Mouse (Mus musculus): ENCODE results near the gene App.

The App gene

DNA sequence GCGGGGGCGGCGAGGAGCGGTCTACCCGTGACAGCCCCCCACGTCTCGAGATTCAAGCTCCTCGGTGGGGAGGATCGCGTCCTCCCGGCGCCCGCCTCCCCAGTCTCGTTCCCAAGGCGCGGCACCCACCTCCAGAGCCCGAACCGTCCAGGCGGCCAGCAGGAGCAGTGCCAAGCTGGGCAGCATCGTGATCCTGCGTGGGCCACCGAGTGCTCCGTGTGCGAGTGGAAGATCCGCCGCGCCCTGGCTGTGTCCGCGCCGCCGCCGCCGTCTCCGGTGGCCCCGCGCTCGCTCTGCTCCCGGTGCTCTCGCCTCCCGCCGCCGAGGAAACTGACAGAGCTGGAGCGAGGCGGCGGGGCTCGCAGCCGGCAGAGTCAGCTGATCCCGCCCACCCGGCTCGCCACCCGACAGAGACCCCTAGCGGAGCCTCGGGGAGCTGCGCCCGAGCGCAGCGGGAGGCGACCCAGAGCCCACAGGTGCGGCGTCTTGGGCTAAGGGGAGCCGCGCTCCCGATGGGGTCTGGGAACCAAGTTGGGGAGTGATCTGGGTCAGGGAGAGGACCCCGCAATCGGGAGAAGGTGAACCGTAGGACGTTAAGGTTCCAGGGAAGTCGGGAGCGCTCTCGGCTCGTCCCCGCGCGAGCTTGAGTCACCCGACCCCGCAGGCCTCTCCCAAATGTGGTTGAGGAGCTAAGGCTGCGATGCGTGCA is at the start of gene App:
Gene App, minus strand, starts transcription at position 394 of the 709 bp plus-strand sequence.
- DNase-seq = peak; percentile 91

DNA sequence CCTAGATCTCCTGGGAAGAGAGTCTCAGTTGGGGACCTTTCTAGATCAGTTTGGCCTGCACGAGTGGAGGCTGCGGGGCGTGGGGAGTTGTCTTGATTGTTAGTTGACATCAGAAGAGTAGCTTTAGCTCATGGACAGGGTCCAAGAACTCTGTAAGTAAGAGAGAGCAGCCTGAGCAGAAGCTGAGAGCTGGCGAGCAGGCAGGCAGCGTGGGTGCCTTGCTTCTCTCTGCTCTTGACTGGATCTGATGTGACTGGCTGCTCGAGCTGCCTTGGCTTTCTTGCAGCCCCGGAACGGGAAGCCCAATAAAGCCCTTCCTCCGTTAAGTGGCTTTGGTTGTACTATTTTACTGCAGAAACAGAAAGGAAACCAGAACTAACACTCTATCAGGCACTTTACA is 42.3 kb upstream of the App start:
- DNase-seq = no peak

DNA sequence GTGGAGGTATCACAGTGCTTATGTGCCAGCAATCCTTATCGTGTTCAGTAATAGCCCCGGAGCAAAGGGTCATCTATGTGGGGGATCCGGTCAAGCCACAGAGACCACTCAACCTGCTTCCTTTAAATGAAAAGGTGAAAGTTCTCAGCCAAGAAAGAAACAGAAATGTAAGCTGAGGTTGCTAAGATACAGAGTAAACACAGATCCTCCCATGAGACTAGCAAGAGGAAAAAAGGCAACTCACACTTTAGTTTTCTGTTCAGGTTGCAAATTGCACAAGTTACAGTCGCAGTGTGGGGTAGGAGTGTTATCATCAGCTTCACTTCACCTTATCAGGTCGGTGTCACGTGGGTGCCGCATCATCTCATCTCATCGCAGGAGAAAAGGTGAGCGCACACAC is 41.6 kb upstream of the App start:
- DNase-seq = no peak

DNA sequence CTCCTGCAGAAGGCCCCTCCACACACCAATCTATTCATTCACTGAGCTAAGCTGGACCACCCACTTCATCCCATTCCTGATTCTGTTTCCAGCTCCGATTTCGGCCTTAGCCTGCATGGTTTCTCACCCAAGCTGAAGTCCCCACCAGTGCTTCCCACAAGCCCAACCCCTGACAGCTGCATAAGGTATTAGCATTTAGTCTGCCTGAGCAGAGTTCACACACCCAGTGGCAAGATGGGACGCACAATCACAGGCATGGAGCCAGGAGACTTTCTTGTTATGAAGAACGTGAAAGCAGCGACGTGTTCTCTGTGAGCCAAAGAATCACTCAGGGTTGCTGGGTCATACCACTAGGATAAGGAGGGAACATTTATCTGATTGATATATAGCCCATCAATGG is 22.1 kb upstream of the App start:
- DNase-seq = no peak

DNA sequence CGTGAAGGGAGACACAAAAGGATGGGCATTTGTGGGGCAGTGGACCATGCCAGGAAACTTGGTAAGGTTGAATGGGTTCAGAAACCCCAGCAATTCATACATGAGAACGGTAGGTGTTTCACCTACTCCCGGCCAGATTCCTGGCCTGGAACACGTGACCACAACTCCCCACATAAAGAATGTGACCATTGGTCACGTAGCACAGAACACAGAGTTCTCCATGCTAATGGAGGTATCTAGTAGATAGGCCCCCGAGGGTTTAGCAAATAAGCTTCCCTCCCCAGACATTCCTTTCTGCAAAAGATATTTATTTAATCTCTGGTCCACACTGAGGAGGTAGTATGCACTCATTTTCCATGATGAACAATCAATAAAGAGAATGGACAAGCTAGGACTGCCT is 21.6 kb upstream of the App start:
- DNase-seq = no peak

DNA sequence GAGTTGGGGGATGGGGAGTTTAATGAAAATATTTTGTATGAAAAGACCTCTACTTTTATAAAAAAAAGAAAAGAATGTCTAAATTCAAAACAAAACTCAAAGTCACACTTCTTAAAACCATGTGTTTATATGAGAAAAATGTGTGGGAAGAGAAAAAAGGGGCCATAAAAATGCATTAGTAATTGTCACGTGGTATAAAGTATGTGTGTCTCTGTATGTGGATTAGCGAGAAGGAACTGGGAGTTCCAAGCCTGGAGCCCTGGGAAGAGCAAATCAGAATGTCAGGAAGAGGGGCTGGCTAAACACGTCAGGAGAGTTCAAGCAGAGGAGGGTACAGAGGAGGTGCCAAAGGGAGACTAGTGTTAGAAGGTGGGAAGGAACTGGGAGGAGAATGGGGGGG is 7.9 kb upstream of the App start:
- DNase-seq = no peak

DNA sequence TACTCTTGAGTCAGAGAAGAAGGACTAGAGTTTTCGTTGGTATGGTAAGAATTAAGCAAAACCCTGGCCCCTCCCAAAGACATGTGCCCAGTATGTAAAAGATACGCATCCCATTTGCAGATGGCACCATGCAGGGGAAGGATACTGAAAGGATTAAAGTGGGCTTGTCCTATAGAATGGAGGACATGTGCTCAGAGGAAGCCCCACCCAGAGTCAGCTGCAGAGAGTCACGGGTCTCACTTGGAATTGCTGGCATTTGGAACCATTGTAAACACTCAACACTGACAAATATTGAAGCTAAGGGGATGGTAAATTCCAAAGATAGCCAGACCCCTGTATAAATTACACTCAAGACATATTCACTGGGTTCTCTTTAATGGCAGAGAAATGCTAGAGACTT is 7.1 kb upstream of the App start:
- no peak for DNase-seq

DNA sequence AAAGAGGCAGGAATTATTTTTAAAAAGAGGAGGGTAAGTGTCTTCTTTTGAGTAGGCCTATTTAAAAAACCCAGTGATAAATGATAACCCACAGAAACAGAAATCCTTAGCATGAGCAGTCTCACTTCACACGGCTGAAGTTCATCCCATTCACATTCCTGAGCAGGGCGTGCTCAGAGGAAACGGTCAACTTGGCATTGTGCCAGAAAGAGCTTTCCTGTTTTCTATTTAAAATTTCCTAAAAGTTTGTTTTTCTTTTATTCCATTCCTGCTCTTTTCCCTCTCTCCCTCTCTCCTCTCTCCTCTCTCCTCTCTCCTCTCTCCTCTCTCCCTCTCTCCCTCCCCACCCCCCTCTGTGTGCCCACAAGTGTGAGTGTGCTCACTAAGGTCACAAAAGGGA is 3.1 kb upstream of the App start:
- DNase-seq = no peak

DNA sequence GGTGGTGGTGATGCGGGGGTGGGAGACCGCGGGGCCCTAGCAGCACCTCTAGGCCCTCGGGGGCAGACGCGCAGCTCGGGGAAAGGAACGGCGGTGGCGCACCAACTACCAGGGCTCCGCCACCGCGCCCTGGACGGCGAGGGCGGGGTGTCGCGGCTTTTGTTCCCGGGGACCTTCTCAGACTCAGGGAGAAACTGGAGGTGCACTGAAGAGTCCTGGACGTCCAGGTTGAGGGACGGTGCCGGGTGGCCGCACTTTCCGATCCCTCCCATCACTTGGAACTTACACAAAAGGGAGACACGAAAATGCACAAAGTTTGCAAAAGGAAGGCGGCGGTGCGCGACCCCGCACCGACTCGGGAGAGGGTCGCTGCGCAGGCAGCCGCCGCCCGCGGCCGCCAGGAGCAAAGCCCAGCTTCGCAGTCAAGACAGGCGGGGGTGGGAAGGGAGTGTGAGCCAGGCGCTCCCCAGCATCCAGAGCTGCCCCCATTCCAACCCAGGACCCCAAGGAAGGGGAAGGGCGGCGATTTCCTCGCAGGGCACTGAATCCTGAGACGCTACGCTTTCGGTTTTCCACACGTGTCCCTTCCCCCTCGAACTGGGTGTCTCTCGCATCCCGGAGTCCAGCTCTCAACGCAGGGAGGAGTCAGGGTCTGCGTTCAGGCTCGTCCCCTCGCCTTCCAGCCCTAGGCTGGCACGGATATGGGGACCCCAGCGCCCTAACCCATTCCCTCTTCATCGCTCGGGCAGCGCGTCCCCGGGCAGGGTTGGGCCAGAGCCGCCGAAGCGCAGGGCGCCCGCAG is 794 bp downstream of the App start:
- DNase-seq = peak; percentile 81

DNA sequence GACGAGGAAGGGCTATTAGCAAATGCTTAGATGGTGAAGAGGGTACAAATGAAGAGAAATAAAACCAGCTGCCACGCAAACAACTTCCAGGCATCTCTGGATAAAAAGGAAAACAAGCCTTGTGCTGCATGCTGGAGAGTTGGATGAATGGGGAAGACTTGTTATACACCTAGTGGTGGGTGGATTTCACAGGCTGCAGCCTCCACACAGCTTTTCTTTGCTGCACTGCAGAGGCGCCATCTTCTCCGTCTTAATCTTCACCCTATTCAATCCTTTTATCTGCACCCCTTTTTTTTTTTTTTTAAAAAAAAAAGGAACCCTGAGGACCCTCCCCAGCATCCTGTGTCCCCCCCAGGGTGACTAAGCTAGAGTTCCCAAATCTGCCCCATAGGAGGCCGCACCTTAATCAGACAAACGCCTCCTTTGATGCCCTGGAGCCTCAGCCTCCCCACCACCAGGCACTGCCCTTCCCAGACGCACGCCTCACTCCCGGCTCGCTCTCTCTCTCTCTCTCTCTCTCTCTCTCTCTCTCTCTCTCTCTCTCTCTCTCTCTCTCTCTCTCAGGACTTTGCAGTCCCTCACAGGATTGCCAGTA is 1.5 kb downstream of the App start:
- peak; percentile 77 for DNase-seq

DNA sequence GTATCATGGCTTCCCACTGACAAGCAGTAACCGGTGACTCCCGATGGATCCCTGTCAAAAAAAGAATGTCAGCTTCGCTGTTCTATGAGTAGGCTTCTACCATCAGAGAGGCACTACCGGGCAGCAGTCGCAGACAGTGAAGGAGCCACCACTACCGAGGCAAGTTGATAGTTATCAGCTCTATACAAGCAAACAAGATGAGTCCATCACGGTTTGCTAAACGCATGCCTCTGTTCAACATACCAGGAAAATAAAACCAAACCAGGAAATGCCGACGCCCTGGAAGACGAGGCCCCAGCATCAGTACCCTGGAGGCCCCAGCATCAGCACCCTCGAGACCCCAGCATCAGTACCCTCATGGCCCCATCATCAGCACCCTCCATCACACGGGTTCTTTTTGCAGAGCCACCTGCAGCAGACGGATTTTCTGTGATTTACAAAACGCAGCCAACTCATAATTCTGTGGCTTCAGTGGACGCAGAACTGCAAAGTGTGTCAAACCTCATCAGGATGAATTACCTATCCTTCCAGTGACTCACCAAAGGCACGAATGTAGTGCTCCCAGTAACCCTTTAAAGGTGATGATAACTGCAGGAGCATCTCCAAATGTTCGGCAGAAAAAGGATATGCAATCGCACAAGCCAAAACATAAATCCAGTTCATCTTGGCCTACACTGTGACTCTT is 2.6 kb downstream of the App start:
- DNase-seq = peak; percentile 20

DNA sequence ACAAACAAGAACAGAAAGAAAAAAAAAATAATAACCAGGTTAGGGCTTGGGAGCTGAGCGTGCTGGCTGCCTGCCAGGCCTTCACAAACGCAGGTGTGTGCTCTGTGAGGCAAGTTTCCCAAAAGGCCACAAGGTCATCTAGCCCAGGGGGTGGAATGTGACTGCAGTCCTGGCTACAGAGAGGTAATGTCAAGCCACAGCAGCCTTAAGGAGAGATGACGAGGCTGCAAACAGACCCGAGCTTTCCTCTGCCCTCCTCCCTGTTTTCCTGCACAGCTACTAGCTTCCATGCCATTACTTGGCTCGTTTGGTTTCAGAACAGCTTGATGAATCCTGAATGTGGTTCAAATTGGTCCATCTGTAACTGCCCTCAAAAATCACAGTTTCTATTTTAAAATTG is 4.7 kb downstream of the App start:
- DNase-seq = peak; percentile 7

DNA sequence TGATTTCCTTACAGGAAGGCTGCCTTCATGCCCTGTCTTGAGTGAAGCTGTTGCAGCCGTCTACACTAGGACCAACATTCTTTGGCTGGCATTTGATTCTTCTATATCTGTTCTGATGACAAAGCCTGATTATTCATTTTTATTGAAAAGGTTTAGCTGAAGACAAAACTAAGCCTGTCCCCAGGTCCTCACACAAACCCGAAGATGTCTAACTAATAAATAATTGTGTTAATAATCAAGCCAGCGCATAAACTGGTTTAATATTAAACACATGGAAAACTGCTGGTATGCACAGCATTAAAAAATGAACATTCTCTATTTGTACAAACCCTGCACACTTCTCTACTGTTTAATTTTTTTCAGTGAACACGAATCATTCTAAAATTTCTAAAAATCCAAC is 7.4 kb downstream of the App start:
- no peak for DNase-seq

DNA sequence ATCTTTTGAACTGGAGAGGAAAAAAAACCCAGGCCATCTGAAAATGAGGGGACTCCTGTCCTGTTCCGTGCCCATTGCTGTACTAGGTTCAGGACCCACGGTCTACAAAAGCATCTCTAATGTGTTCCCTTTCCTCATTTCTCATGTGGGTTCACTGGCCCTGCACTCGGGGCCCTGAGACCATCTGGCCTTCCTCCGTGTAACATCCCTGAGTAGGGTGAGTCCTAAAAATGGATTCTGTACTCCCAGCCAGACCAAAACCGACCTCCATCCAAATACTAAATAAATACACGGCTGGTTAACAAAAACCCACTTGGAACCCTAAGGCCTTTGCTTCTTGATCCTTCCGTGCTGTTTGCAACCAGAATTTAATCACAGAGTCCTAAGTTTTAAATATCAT is 7.9 kb downstream of the App start:
- no peak for DNase-seq

DNA sequence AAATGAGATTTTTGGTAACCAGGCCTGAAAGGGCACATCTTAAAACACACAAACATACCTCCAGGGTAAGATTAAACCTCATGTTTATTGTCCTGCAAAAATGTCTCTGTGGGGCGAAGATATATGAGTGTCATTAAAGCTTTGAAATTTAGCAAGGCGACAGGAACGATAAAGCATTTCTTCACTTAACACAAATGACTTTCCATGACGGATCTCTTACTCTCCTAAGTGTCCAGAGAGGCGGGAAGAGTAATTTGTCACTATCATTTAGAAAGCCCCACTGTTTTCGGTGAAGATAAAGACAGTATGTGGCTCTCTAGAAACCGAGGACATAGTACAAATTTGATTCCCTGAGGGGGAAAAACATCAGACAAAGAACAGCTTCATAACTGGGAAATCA is 8.4 kb downstream of the App start:
- no peak for DNase-seq

DNA sequence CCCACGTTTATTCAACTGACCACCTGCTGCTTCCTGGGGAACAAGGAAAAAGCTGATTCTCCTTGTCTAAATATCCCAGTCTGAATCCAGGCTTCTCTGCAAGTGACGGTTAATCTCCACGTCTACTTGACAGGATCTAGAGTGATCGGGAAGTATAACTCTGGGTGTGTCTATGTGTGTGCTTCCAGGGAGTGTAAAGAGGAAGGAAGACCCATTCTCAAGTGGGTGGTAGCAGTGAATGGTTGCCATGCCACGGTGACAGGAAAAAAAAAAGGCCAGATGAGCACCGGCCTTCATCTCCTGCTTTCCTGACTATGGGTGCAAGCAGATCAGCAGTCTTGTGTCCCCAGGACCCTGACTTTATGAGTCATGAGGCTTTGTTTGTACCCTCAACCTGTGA is 10.8 kb downstream of the App start:
- no peak for DNase-seq

DNA sequence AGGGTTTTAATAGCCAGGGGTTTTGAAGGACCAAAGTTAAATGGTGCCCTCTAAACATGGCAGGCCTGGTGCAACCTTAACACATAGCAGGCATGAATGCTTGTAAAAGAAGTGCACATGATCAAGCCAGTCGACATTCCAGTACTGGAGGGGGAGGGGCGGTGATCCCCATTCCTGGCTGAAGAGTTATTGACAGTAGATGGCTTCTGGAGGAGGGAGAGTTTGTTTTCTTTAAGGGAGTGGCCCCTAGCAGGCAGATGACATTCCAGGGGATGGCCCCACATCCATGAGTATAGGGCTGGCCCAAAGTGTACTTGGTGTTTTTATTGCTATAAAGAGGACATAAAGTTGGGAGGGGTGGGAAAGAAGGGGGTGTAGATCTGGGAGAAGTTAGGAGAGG is 13.4 kb downstream of the App start:
- DNase-seq = no peak

DNA sequence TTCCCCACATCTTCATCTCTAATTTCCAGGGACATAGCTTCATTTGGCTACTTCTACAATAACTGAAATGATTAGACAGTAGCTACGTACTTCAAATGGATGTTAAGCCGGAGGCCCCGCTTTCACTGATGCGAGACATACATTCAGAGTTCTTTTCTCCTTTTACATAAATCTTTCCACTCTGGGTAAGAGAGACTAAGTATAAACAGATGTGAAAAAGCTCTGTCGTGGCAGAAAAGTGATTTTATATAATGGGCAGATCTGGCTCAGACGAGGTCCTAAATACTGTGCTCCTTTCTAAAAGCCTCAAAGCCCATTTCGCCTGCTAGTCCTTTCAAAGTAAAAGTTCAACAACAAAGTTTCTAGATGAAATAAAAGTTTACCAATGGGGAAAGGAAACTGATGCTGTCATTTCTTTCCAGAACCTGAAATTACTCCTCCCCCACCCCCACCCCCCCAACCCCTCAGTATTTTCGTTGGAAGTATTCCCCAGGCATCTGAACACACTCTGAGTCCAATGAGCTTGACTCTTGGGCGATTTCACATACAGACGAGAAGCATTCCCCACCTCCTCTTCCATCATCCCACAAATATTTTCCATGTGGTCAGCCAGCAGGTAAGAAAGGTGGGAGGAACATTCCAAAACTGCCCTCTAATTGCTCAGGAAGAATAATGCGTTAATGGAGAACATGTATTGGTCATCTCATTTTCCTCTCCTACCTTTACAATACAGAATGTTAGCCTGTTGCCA is 15.6 kb downstream of the App start:
- no peak for DNase-seq

DNA sequence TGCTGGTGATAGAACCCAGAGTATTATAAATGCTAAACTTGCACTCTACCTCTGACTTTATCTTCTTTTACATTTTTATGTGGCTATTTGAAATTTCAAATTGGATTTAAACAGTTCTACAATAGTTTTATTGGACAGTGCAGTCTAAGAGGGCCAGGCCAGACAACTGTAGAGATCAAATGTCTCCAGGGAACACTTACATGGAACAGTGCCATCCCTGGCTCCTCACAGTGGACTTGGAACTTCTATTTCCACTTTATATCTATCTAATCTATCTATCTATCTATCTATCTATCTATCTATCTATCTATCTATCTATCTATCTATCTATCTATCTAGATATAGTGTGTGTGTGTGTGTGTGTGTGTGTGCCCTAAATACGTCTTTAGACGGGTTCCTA is 16.4 kb downstream of the App start:
- no peak for DNase-seq

DNA sequence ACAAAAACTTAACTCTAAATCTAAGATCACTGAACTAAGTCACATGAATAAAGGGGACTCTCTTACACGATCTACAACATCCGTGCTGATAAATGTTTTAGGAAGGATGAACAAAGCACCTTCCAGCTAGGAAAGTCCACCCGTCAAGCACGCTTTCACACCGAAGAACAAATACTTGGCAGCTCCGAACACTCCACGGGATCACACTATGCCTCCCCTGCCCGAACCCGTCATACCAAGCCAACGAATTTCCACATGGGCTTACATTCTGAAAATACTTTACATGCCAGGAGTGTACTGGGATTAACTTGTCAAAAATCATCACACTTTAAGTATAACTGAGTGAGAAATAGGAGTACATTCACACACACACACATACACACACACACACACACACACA is 17.7 kb downstream of the App start:
- no peak for DNase-seq

DNA sequence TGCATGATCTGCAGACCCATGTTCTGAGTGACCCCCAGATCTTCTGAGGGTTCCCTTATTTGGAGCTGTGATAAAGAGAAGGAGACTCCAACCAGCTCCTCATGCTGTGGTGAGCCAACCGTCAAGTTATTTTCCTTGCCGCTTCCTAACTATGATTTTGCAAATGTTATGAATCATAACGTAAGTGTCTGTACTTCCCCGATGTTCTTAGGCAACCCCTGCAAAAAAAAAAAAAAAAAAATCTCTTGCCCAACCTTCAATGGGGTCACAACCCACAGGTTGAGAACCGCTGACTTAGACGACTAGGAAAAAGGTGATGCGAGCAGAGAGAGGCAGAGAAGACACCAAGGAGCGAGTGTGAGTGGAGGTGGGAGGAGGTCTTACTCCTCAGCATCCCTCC is 21.1 kb downstream of the App start:
- DNase-seq = no peak

DNA sequence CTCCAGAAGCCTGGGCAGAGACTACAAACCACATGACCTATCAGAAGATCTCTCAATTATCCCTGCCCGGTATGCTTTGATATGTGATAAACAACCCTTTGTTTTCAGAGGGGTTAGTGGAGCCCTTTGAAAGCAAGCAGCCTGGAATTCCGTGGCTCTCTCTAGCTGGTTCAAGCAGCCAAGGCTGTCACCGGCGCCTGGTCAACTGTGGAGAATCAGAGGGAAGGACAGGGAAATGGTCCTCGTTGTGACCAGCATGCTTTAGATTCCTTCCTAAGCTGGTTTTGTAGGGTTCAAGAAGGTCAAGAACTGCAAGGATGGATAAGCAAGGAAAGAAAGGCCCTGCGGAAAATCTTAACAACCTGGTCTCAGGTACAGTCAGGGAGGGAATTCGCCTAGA is 21.9 kb downstream of the App start:
- peak; percentile 55 for DNase-seq

DNA sequence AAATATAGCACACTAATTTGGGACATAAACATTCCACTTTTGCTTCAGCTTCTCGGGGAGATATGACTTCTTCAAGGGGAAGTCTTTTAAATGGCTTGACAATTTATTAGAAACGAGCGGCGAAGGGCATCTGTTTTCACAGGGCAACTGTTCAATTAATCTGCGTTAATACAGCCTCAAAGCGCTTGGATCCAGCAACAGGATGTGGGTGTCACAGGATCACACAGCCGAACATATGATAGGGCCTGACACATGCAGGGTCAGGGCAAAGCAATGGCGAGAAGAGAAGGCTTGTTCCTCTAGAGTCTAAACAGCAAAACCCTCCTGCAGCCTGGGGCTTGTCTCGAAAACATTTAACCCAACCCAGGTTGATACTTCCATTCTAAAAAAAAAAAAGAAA is 22.7 kb downstream of the App start:
- DNase-seq = peak; percentile 33

All from retina, postnatal 1 day (tissue).